20 mouse cellular contexts compared by ENCODE assay signal in the genomic region with DNA sequence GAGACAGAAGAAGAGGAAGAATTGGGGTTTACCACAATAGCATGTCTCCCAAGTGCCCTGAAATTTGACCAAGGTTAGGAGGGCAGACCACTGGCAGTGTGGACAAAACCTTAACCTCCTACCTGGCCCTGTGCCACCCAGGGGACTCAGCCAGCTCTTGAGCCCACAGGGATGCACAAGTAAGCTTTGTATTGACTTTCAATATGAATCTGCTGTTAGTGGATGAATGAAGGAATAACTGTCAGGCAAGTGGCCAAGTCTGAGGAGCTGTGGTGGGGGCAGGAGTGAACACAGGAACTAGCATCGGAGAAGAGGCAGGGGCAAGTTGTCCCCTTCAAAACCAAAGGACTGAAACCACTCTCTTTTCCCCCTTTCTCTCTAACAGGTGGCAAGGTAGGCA. TPM values are rescaled to one million over a fixed set of nuclear protein-coding genes. Genes with fewer than 3 reads are reported as not detected.
DNase-seq lines count a peak whose midpoint lies in the region; ATAC-seq lines count a peak whose summit lies in the region.
"Had no signal": no experiment of that assay in that cellular context is flagged by ENCODE, and none has a peak within 500 bp of the region (broad histone marks: within the 10 kb centered on the region; RNA-seq: fewer than 3 reads in every experiment).

No protein-coding gene starts in this region.

- no peak overlapping the region for H3K4me3 ChIP-seq in forebrain, embryonic 14.5 days (ENCODE audit: low read depth, low read length)
- H3K4me3 ChIP-seq in forebrain, embryonic 10.5 days, result no peak overlapping the region
- H3K4me3 ChIP-seq: embryonic facial prominence, embryonic 13.5 days had no signal

- WGBS in forebrain, embryonic 14.5 days, result 38% methylated on average over 1 of the region's 1 CpGs
- WGBS in forebrain, embryonic 10.5 days, result 77% methylated on average over 1 of the region's 1 CpGs

- H3K4me2 ChIP-seq in forebrain, embryonic 14.5 days (ENCODE audit: low read length), result no peak overlapping the region
- H3K4me2 ChIP-seq: embryonic facial prominence, embryonic 13.5 days; liver, embryonic 11.5 days had no signal

- ATAC-seq in forebrain, embryonic 14.5 days, result no peak
- ATAC-seq: CD4-positive, CD25-positive, alpha-beta regulatory T cell, adult 4 months; inflammation-experienced regulatory T-cells, adult 6 months; Patski had no signal

- H3K9me3 ChIP-seq in forebrain, embryonic 14.5 days (replicated peaks; ENCODE audit: control insufficient read depth, low read length), result no peaks in the 10 kb centered on the region
- H3K9me3 ChIP-seq in forebrain, embryonic 10.5 days, result no peaks in the 10 kb centered on the region
- H3K9me3 ChIP-seq: embryonic facial prominence, embryonic 13.5 days had no signal

- peaks cover 13% of the 10 kb centered on the region for H3K4me1 ChIP-seq in forebrain, embryonic 14.5 days (ENCODE audit: control insufficient read depth, insufficient read depth, low read length)
- H3K4me1 ChIP-seq in forebrain, embryonic 10.5 days, result peaks cover 16% of the 10 kb centered on the region

- intact Hi-C loops in left cerebral cortex, postnatal 4 days (cut with DNase I), result no loop called here
- intact Hi-C loops in left cerebral cortex, postnatal 10 days (cut with DNase I), result no loop called here

- no peak overlapping the region for H3K9ac ChIP-seq in forebrain, embryonic 14.5 days (ENCODE audit: low read length)
- H3K9ac ChIP-seq: embryonic facial prominence, embryonic 13.5 days had no signal

- DNase-seq in forebrain, embryonic 14.5 days (ENCODE audit: low spot score), result peak; percentile 42
- no peak for DNase-seq in forebrain, embryonic 10.5 days (ENCODE audit: extremely low spot score, low spot score)
- DNase-seq in left cerebral cortex, postnatal 4 days, result peak; percentile 63
- no peak for DNase-seq in left cerebral cortex, postnatal 10 days (ENCODE audit: extremely low spot score in 1 of 2, low spot score in 2 of 2)
- DNase-seq in 416B (ENCODE audit: low read depth), result peak; percentile 49
- peak; percentile 76 for DNase-seq in cerebellum, adult 9-11 months
- DNase-seq in kidney, postnatal 14 days, result no peak
- no peak for DNase-seq in adrenal gland, postnatal 25 days
- DNase-seq: thymus, postnatal 4 days had no signal

- no peaks in the 10 kb centered on the region for H3K36me3 ChIP-seq in forebrain, embryonic 14.5 days (ENCODE audit: control insufficient read depth, insufficient read depth, low read length)
- no peaks in the 10 kb centered on the region for H3K36me3 ChIP-seq in forebrain, embryonic 10.5 days (replicated peaks)
- H3K36me3 ChIP-seq: embryonic facial prominence, embryonic 13.5 days had no signal

- peak overlapping the region; percentile 76 for H3K27ac ChIP-seq in forebrain, embryonic 14.5 days (ENCODE audit: low read depth, low read length)
- no peak overlapping the region for H3K27ac ChIP-seq in forebrain, embryonic 10.5 days
- H3K27ac ChIP-seq: embryonic facial prominence, embryonic 13.5 days; kidney, postnatal 0 days had no signal

- H3K27me3 ChIP-seq in forebrain, embryonic 14.5 days (replicated peaks; ENCODE audit: control insufficient read depth, insufficient read depth, low read length), result no peaks in the 10 kb centered on the region
- peaks cover 15% of the 10 kb centered on the region for H3K27me3 ChIP-seq in forebrain, embryonic 10.5 days (ENCODE audit: poor library complexity, severe bottlenecking)
- H3K27me3 ChIP-seq: Patski had no signal

RNA-seq across cellular contexts. Expression of gene Phgr1, which starts 2.8 kb away (rescaled TPM):
- polyA plus RNA-seq in forebrain, embryonic 14.5 days (2014; fragmentation: Nextera tagmentation; extraction: Ambion mirVana), result not detected in 2 replicates
- polyA plus RNA-seq in forebrain, embryonic 10.5 days (2016; fragmentation: Nextera tagmentation; extraction: Ambion mirVana), result not detected in 2 replicates
- not detected for total RNA-seq in left cerebral cortex, postnatal 4 days (2021)
- not detected for total RNA-seq in left cerebral cortex, postnatal 10 days (2021)
- total RNA-seq in adrenal gland, postnatal 25 days (2021), result not detected in 2 replicates
- total RNA-seq: adrenal gland, adult 18-20 months; heart, postnatal 25 days; layer of hippocampus, postnatal 36 days; neutrophil, adult 5-6 weeks had no signal
- polyA plus RNA-seq: CD4-positive, CD25-positive, alpha-beta regulatory T cell, adult 4 months; embryonic facial prominence, embryonic 13.5 days; frontal cortex, adult 2 months; inflammation-experienced regulatory T-cells, adult 6 months; kidney, postnatal 0 days; liver, embryonic 11.5 days; Patski had no signal

RNA-seq across cellular contexts. Expression of gene Disp2, which starts 4.1 kb away (rescaled TPM):
- 18.0 and 24.5 TPM in 2 replicates for polyA plus RNA-seq in forebrain, embryonic 14.5 days (2014; fragmentation: Nextera tagmentation; extraction: Ambion mirVana)
- 1.0 and 1.2 TPM in 2 replicates for polyA plus RNA-seq in forebrain, embryonic 10.5 days (2016; fragmentation: Nextera tagmentation; extraction: Ambion mirVana)
- total RNA-seq in left cerebral cortex, postnatal 4 days (2021), result 100 to 1,000 TPM; 109 to 128 TPM
- total RNA-seq in left cerebral cortex, postnatal 10 days (2021), result 100 to 1,000 TPM; 177 to 187 TPM
- total RNA-seq in adrenal gland, postnatal 25 days (2021), result 23.0 and 37.8 TPM in 2 replicates
- total RNA-seq: neutrophil, adult 5-6 weeks had no signal
- polyA plus RNA-seq: CD4-positive, CD25-positive, alpha-beta regulatory T cell, adult 4 months; inflammation-experienced regulatory T-cells, adult 6 months had no signal

RNA-seq across cellular contexts. Expression of gene Ccdc9b, which starts 12.9 kb away (rescaled TPM):
- polyA plus RNA-seq in forebrain, embryonic 14.5 days (2014; fragmentation: Nextera tagmentation; extraction: Ambion mirVana), result 1.0 and 1.2 TPM in 2 replicates
- polyA plus RNA-seq in forebrain, embryonic 10.5 days (2016; fragmentation: Nextera tagmentation; extraction: Ambion mirVana), result 0.53 and 0.64 TPM in 2 replicates
- total RNA-seq in left cerebral cortex, postnatal 4 days (2021), result 1 to 10 TPM; 1.8 to 2.1 TPM
- total RNA-seq in left cerebral cortex, postnatal 10 days (2021), result 1 to 10 TPM; 2.3 to 2.4 TPM
- total RNA-seq in adrenal gland, postnatal 25 days (2021), result 6.1 and 8.1 TPM in 2 replicates
- total RNA-seq: neutrophil, adult 5-6 weeks had no signal
- polyA plus RNA-seq: CD4-positive, CD25-positive, alpha-beta regulatory T cell, adult 4 months had no signal

RNA-seq across cellular contexts. Expression of gene Inafm2, which starts 29.8 kb away (rescaled TPM):
- polyA plus RNA-seq in forebrain, embryonic 14.5 days (2014; fragmentation: Nextera tagmentation; extraction: Ambion mirVana), result 32.1 and 33.7 TPM in 2 replicates
- 19.8 and 21.7 TPM in 2 replicates for polyA plus RNA-seq in forebrain, embryonic 10.5 days (2016; fragmentation: Nextera tagmentation; extraction: Ambion mirVana)
- total RNA-seq in left cerebral cortex, postnatal 4 days (2021), result 10 to 100 TPM; 17.8 to 19.7 TPM
- total RNA-seq in left cerebral cortex, postnatal 10 days (2021), result 10 to 100 TPM; 26.1 to 28.5 TPM
- total RNA-seq in adrenal gland, postnatal 25 days (2021), result 33.9 and 37.3 TPM in 2 replicates

RNA-seq across cellular contexts. Expression of gene Knstrn, which starts 38.4 kb away (rescaled TPM):
- polyA plus RNA-seq in forebrain, embryonic 14.5 days (2014; fragmentation: Nextera tagmentation; extraction: Ambion mirVana), result 66.2 and 84.2 TPM in 2 replicates
- polyA plus RNA-seq in forebrain, embryonic 10.5 days (2016; fragmentation: Nextera tagmentation; extraction: Ambion mirVana), result 173 and 180 TPM in 2 replicates
- 1 to 10 TPM; 7.6 to 8.3 TPM for total RNA-seq in left cerebral cortex, postnatal 4 days (2021)
- total RNA-seq in left cerebral cortex, postnatal 10 days (2021), result 1 to 10 TPM; 3.3 to 3.5 TPM
- 7.6 and 10.7 TPM in 2 replicates for total RNA-seq in adrenal gland, postnatal 25 days (2021)

Comparison
In these comparisons a context has a peak if more than half of its experiments do, and no peak if none do; other contexts are left out.
1. DNase-seq: peak in forebrain, embryonic 14.5 days (single experiment), left cerebral cortex, postnatal 4 days (single experiment), 416B (single experiment) and cerebellum, adult 9-11 months (single experiment); none in forebrain, embryonic 10.5 days (single experiment), left cerebral cortex, postnatal 10 days (0 of 2), kidney, postnatal 14 days (single experiment) and adrenal gland, postnatal 25 days (single experiment).